Mouse (Mus musculus): ENCODE results near the gene Aldh3b2. TPM values are rescaled to one million over a fixed set of nuclear protein-coding genes. Genes with fewer than 3 reads are reported as not detected.
A peak's percentile ranks its signal among the peaks of the same experiment; 100 is the strongest.

Aldh3b2 gene
- polyA plus RNA-seq, 1 experiment from 2014 or later = 1.0 TPM

- Histone ChIP-seq H3K4me3 (ENCODE audit: low read depth, low read length) (no peak within 1 kb of the TSS), H3K27me3 (ENCODE audit: control insufficient read depth, insufficient read depth, low read length) (no peaks in the 10 kb centered on the region), H3K4me1 (replicated peaks; ENCODE audit: control insufficient read depth, insufficient read depth, low read length) (peaks cover 4% of the 10 kb centered on the region; the same call in 1 of the 2 replicates), H3K9me3 (ENCODE audit: control insufficient read depth, low read length) (no peaks in the 10 kb centered on the region), H3K4me2 (ENCODE audit: low read depth, low read length, severe bottlenecking) (0 out of 2 replicates have a peak within 1 kb of the TSS, but pooled peaks have one; percentile 2), H3K27ac (ENCODE audit: low read depth, low read length) (no peak within 1 kb of the TSS), H3K9ac (ENCODE audit: low read length) (no peak within 1 kb of the TSS), H3K36me3 (ENCODE audit: control insufficient read depth, insufficient read depth, low read length) (no peaks in the 10 kb centered on the region)
- ATAC-seq (replicated peaks; ENCODE audit: low FRiP score) (no peak), DNase-seq (ENCODE audit: low spot score) (peak; percentile 67)
- 26% methylated on average over 8 of the region's 8 CpGs for WGBS
These were observed 14.2 kb downstream of the Aldh3b2 start, which contains the start of gene Acy3 for GRCm38 (mm10) chr19:3986334-3986733. TSS of gene Acy3 (plus strand) at chr19:3986570.

GRCm38 (mm10) chr19:3988066-3988465 lies 15.9 kb downstream of the Aldh3b2 start:
- Histone ChIP-seq H3K4me1 (replicated peaks; ENCODE audit: control insufficient read depth, insufficient read depth, low read length) (peaks cover 4% of the 10 kb centered on the region; the same call in 1 of the 2 replicates), H3K9me3 (ENCODE audit: control insufficient read depth, low read length) (no peaks in the 10 kb centered on the region), H3K27me3 (ENCODE audit: control insufficient read depth, insufficient read depth, low read length) (no peaks in the 10 kb centered on the region), H3K27ac (ENCODE audit: low read depth, low read length) (no peak overlapping the region), H3K36me3 (ENCODE audit: control insufficient read depth, insufficient read depth, low read length) (no peaks in the 10 kb centered on the region), H3K4me2 (ENCODE audit: low read depth, low read length, severe bottlenecking) (no peak overlapping the region), H3K9ac (ENCODE audit: low read length) (no peak overlapping the region), H3K4me3 (ENCODE audit: low read depth, low read length) (no peak overlapping the region)
- ATAC-seq (replicated peaks; ENCODE audit: low FRiP score) = no peak
- DNase-seq (ENCODE audit: low spot score) = no peak
- 92% methylated on average over 14 of the region's 14 CpGs for WGBS

- no peak overlapping the region for H3K4me3 ChIP-seq (ENCODE audit: low read depth, low read length)
- ATAC-seq (replicated peaks; ENCODE audit: low FRiP score) (no peak), DNase-seq (ENCODE audit: low spot score) (no peak)
- no peaks in the 10 kb centered on the region for H3K27me3 ChIP-seq (ENCODE audit: control insufficient read depth, insufficient read depth, low read length)
- H3K9ac ChIP-seq (ENCODE audit: low read length) = no peak overlapping the region
- H3K4me2 ChIP-seq (ENCODE audit: low read depth, low read length, severe bottlenecking) = no peak overlapping the region
- H3K4me1 ChIP-seq (replicated peaks; ENCODE audit: control insufficient read depth, insufficient read depth, low read length) = peaks cover 4% of the 10 kb centered on the region; the same call in 1 of the 2 replicates
- WGBS = 84% methylated on average over 4 of the region's 4 CpGs
- no peak overlapping the region for H3K27ac ChIP-seq (ENCODE audit: low read depth, low read length)
- H3K36me3 ChIP-seq (ENCODE audit: control insufficient read depth, insufficient read depth, low read length) = no peaks in the 10 kb centered on the region
- H3K9me3 ChIP-seq (ENCODE audit: control insufficient read depth, low read length) = no peaks in the 10 kb centered on the region
These were observed 16.6 kb downstream of the Aldh3b2 start for GRCm38 (mm10) chr19:3988750-3989149.

DNA sequence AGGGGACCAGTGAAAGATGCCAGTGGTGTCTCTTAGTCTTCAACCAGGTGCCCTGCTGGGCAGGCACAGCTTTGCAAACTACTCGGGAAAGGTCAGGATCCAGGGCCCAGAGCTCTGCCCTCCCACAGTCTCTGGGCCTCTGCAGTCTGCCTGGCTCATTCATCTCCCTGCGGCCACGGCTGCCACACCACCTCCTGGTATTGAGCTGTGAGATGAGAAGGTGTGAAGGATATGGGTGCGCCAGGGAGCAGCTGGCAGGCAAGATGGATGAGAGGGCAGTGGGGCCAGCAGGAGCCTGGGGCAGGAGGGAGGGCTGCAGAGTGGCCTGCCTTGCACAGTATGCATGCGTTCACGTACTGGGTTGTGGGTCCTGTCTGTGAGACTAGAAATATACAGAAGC lies 18.7 kb downstream of the Aldh3b2 start:
- H3K36me3 ChIP-seq (ENCODE audit: control insufficient read depth, insufficient read depth, low read length) = no peaks in the 10 kb centered on the region
- 78% methylated on average over 6 of the region's 6 CpGs for WGBS
- ATAC-seq (replicated peaks; ENCODE audit: low FRiP score) (no peak), DNase-seq (ENCODE audit: low spot score) (no peak)
- H3K4me1 ChIP-seq (replicated peaks; ENCODE audit: control insufficient read depth, insufficient read depth, low read length) = no peaks in the 10 kb centered on the region
- H3K9me3 ChIP-seq (ENCODE audit: control insufficient read depth, low read length) = no peaks in the 10 kb centered on the region
- no peak overlapping the region for H3K27ac ChIP-seq (ENCODE audit: low read depth, low read length)
- H3K4me3 ChIP-seq (ENCODE audit: low read depth, low read length) = no peak overlapping the region
- no peaks in the 10 kb centered on the region for H3K27me3 ChIP-seq (ENCODE audit: control insufficient read depth, insufficient read depth, low read length)
- H3K9ac ChIP-seq (ENCODE audit: low read length) = no peak overlapping the region
- H3K4me2 ChIP-seq (ENCODE audit: low read depth, low read length, severe bottlenecking) = no peak overlapping the region

- H3K4me2 ChIP-seq (ENCODE audit: low read depth, low read length, severe bottlenecking) = no peak overlapping the region
- DNase-seq (ENCODE audit: low spot score) = no peak
- H3K27ac ChIP-seq (ENCODE audit: low read depth, low read length) = no peak overlapping the region
- no peak overlapping the region for H3K9ac ChIP-seq (ENCODE audit: low read length)
- H3K4me3 ChIP-seq (ENCODE audit: low read depth, low read length) = no peak overlapping the region
- no peaks in the 10 kb centered on the region for H3K36me3 ChIP-seq (ENCODE audit: control insufficient read depth, insufficient read depth, low read length)
- no peak for ATAC-seq (replicated peaks; ENCODE audit: low FRiP score)
- WGBS = 92% methylated on average over 3 of the region's 3 CpGs
- no peaks in the 10 kb centered on the region for H3K27me3 ChIP-seq (ENCODE audit: control insufficient read depth, insufficient read depth, low read length)
- no peaks in the 10 kb centered on the region for H3K9me3 ChIP-seq (ENCODE audit: control insufficient read depth, low read length)
- H3K4me1 ChIP-seq (replicated peaks; ENCODE audit: control insufficient read depth, insufficient read depth, low read length) = no peaks in the 10 kb centered on the region
These were observed 19.4 kb downstream of the Aldh3b2 start for GRCm38 (mm10) chr19:3991562-3991961.

GRCm38 (mm10) chr19:3991966-3992365 lies 19.8 kb downstream of the Aldh3b2 start:
- Histone ChIP-seq H3K4me1 (replicated peaks; ENCODE audit: control insufficient read depth, insufficient read depth, low read length) (no peaks in the 10 kb centered on the region), H3K4me2 (ENCODE audit: low read depth, low read length, severe bottlenecking) (no peak overlapping the region), H3K27ac (ENCODE audit: low read depth, low read length) (no peak overlapping the region), H3K4me3 (ENCODE audit: low read depth, low read length) (no peak overlapping the region), H3K27me3 (ENCODE audit: control insufficient read depth, insufficient read depth, low read length) (no peaks in the 10 kb centered on the region), H3K9ac (ENCODE audit: low read length) (no peak overlapping the region), H3K36me3 (ENCODE audit: control insufficient read depth, insufficient read depth, low read length) (no peaks in the 10 kb centered on the region), H3K9me3 (ENCODE audit: control insufficient read depth, low read length) (no peaks in the 10 kb centered on the region)
- no peak for DNase-seq (ENCODE audit: low spot score)
- ATAC-seq (replicated peaks; ENCODE audit: low FRiP score) = no peak
- 81% methylated on average over 3 of the region's 3 CpGs for WGBS

GRCm38 (mm10) chr19:3992416-3992815 lies 20.3 kb downstream of the Aldh3b2 start, which contains the start of gene Tbx10:
TSS of gene Tbx10 (plus strand) at chr19:3992752.
- Histone ChIP-seq H3K27ac (ENCODE audit: low read depth, low read length) (no peak within 1 kb of the TSS), H3K9me3 (ENCODE audit: control insufficient read depth, low read length) (no peaks in the 10 kb centered on the region), H3K4me1 (replicated peaks; ENCODE audit: control insufficient read depth, insufficient read depth, low read length) (no peaks in the 10 kb centered on the region), H3K27me3 (ENCODE audit: control insufficient read depth, insufficient read depth, low read length) (no peaks in the 10 kb centered on the region), H3K36me3 (ENCODE audit: control insufficient read depth, insufficient read depth, low read length) (no peaks in the 10 kb centered on the region), H3K9ac (ENCODE audit: low read length) (no peak within 1 kb of the TSS), H3K4me2 (ENCODE audit: low read depth, low read length, severe bottlenecking) (no peak within 1 kb of the TSS), H3K4me3 (ENCODE audit: low read depth, low read length) (no peak within 1 kb of the TSS)
- 53% methylated on average over 5 of the region's 5 CpGs for WGBS
- ATAC-seq (replicated peaks; ENCODE audit: low FRiP score) (no peak), DNase-seq (ENCODE audit: low spot score) (no peak)

- WGBS = 71% methylated on average over 6 of the region's 6 CpGs
- DNase-seq (ENCODE audit: low spot score) (no peak), ATAC-seq (replicated peaks; ENCODE audit: low FRiP score) (no peak)
- Histone ChIP-seq H3K4me1 (replicated peaks; ENCODE audit: control insufficient read depth, insufficient read depth, low read length) (peaks cover 2% of the 10 kb centered on the region; the same call in 1 of the 2 replicates), H3K36me3 (ENCODE audit: control insufficient read depth, insufficient read depth, low read length) (no peaks in the 10 kb centered on the region), H3K9ac (ENCODE audit: low read length) (no peak overlapping the region), H3K4me3 (ENCODE audit: low read depth, low read length) (no peak overlapping the region), H3K27me3 (ENCODE audit: control insufficient read depth, insufficient read depth, low read length) (no peaks in the 10 kb centered on the region), H3K4me2 (ENCODE audit: low read depth, low read length, severe bottlenecking) (no peak overlapping the region), H3K27ac (ENCODE audit: low read depth, low read length) (no peak overlapping the region), H3K9me3 (ENCODE audit: control insufficient read depth, low read length) (no peaks in the 10 kb centered on the region)
These were observed 22.8 kb downstream of the Aldh3b2 start for GRCm38 (mm10) chr19:3994932-3995331.

GRCm38 (mm10) chr19:3995505-3995904 lies 23.4 kb downstream of the Aldh3b2 start:
- no peak overlapping the region for H3K4me2 ChIP-seq (ENCODE audit: low read depth, low read length, severe bottlenecking)
- H3K4me1 ChIP-seq (replicated peaks; ENCODE audit: control insufficient read depth, insufficient read depth, low read length) = peaks cover 2% of the 10 kb centered on the region; the same call in 1 of the 2 replicates
- ATAC-seq (replicated peaks; ENCODE audit: low FRiP score) = no peak
- no peaks in the 10 kb centered on the region for H3K27me3 ChIP-seq (ENCODE audit: control insufficient read depth, insufficient read depth, low read length)
- no peaks in the 10 kb centered on the region for H3K9me3 ChIP-seq (ENCODE audit: control insufficient read depth, low read length)
- no peak overlapping the region for H3K4me3 ChIP-seq (ENCODE audit: low read depth, low read length)
- 90% methylated on average over 3 of the region's 3 CpGs for WGBS
- no peak overlapping the region for H3K27ac ChIP-seq (ENCODE audit: low read depth, low read length)
- no peak for DNase-seq (ENCODE audit: low spot score)
- H3K36me3 ChIP-seq (ENCODE audit: control insufficient read depth, insufficient read depth, low read length) = no peaks in the 10 kb centered on the region
- no peak overlapping the region for H3K9ac ChIP-seq (ENCODE audit: low read length)

Data from forebrain, embryonic 11.5 days (tissue).